Mouse (Mus musculus) hindbrain, embryonic 14.5 days (tissue): ENCODE measurements at regions not wholly inside any gene's neighbourhood (a gene's known extent, or its start where the extent isn't known, plus 50 kb on each side); places are given as distances from the start of the nearest gene placed in this dataset.

Experiments used
- ATAC-seq: fragments of 200-750 bp; cut with Nextera tagmentation; 2 replicates; pipeline ENCODE4 v1.8.0; 2017; ENCODE audit warnings: moderate number of reproducible peaks, mild to moderate bottlenecking, moderate TSS enrichment, moderate library complexity; ENCODE audit not compliant: low FRiP score
- DNase-seq: peaks from one replicate; pipeline ENCODE4 v3.0.0-alpha.2; 2015; ENCODE audit warnings: low spot score
- H3K27ac ChIP-seq: fragments of 300-500 bp; sonication (generic); 2 replicates; pipeline ENCODE4 v1.5.1; 2014; ENCODE audit warnings: mild to moderate bottlenecking, moderate library complexity
- H3K27me3 ChIP-seq: fragments of 300-500 bp; sonication (generic); 2 replicates; pipeline ENCODE4 v1.6.1; 2014; ENCODE audit warnings: mild to moderate bottlenecking, low read length, mixed read lengths; ENCODE audit not compliant: control insufficient read depth, insufficient read depth
- H3K36me3 ChIP-seq: fragments of 300-500 bp; sonication (generic); replicated peaks from 2 replicates; pipeline ENCODE4 v1.6.1; 2014; ENCODE audit not compliant: control insufficient read depth, insufficient read depth
- H3K4me1 ChIP-seq: fragments of 300-500 bp; sonication (generic); replicated peaks from 2 replicates; pipeline ENCODE4 v1.6.1; 2014; ENCODE audit warnings: antibody characterized with exemption, low read length, mixed read lengths; ENCODE audit not compliant: control insufficient read depth, insufficient read depth
- H3K4me2 ChIP-seq: fragments of 300-500 bp; sonication (generic); replicated peaks from 2 replicates; pipeline ENCODE4 v1.6.1; 2014; ENCODE audit warnings: mild to moderate bottlenecking, moderate library complexity
- H3K4me3 ChIP-seq: fragments of 300-500 bp; sonication (generic); replicated peaks from 2 replicates; pipeline ENCODE4 v1.5.1; 2014; ENCODE audit warnings: mild to moderate bottlenecking, low read length
- H3K9ac ChIP-seq: fragments of 300-500 bp; sonication (generic); 2 replicates; pipeline ENCODE4 v1.6.1; 2014
- H3K9me3 ChIP-seq: fragments of 300-500 bp; sonication (generic); 2 replicates; pipeline ENCODE4 v1.6.1; 2016; ENCODE audit warnings: low read length; ENCODE audit not compliant: control insufficient read depth
- WGBS: fragments of 180-500 bp; shearing (Covaris S2); extraction: QIAGEN DNeasy Blood & Tissue Kit; methylation state at CpG from one replicate; pipeline ENCODE4 v1.1.7; 2014; 5-methylcytosine and 5-hydroxymethylcytosine counted together

GRCm38 (mm10) chr6:51250233-51250632 lies 182.2 kb upstream of the Nfe2l3 start:
- Histone ChIP-seq H3K4me2 (no peak overlapping the region), H3K4me3 (no peak overlapping the region), H3K27me3 (no peaks in the 10 kb centered on the region), H3K9ac (no peak overlapping the region), H3K4me1 (no peaks in the 10 kb centered on the region), H3K9me3 (no peaks in the 10 kb centered on the region), H3K36me3 (no peaks in the 10 kb centered on the region), H3K27ac (no peak overlapping the region)
- ATAC-seq = no peak
- DNase-seq = no peak

GRCm38 (mm10) chr6:51251432-51251831 lies 181.0 kb upstream of the Nfe2l3 start:
- H3K4me2 ChIP-seq = no peak overlapping the region
- no peak overlapping the region for H3K4me3 ChIP-seq
- no peaks in the 10 kb centered on the region for H3K4me1 ChIP-seq
- no peaks in the 10 kb centered on the region for H3K27me3 ChIP-seq
- 96% methylated on average over 2 of the region's 2 CpGs for WGBS
- no peak overlapping the region for H3K27ac ChIP-seq
- H3K36me3 ChIP-seq = no peaks in the 10 kb centered on the region
- no peak overlapping the region for H3K9ac ChIP-seq
- DNase-seq (no peak), ATAC-seq (no peak)
- no peaks in the 10 kb centered on the region for H3K9me3 ChIP-seq

GRCm38 (mm10) chr6:51252721-51253120 lies 179.7 kb upstream of the Nfe2l3 start:
- Histone ChIP-seq H3K27me3 (no peaks in the 10 kb centered on the region), H3K9ac (no peak overlapping the region), H3K4me3 (no peak overlapping the region), H3K36me3 (no peaks in the 10 kb centered on the region), H3K9me3 (no peaks in the 10 kb centered on the region), H3K4me2 (no peak overlapping the region), H3K27ac (no peak overlapping the region), H3K4me1 (no peaks in the 10 kb centered on the region)
- ATAC-seq (no peak), DNase-seq (no peak)
- WGBS = 85% methylated on average over 3 of the region's 3 CpGs

GRCm38 (mm10) chr6:51256631-51257030 lies 175.8 kb upstream of the Nfe2l3 start:
- H3K27ac ChIP-seq = no peak overlapping the region
- no peak for DNase-seq
- no peak overlapping the region for H3K4me3 ChIP-seq
- no peak for ATAC-seq
- H3K4me1 ChIP-seq = no peaks in the 10 kb centered on the region
- H3K27me3 ChIP-seq = no peaks in the 10 kb centered on the region
- 0 out of 2 replicates have a peak, but pooled peaks cover 5% of the 10 kb centered on the region for H3K9me3 ChIP-seq
- H3K36me3 ChIP-seq = no peaks in the 10 kb centered on the region
- no peak overlapping the region for H3K9ac ChIP-seq
- 69% methylated on average over 4 of the region's 4 CpGs for WGBS
- H3K4me2 ChIP-seq = no peak overlapping the region

- Histone ChIP-seq H3K9me3 (0 out of 2 replicates have a peak, but pooled peaks cover 5% of the 10 kb centered on the region), H3K4me2 (no peak overlapping the region), H3K27ac (no peak overlapping the region), H3K36me3 (no peaks in the 10 kb centered on the region), H3K4me1 (no peaks in the 10 kb centered on the region), H3K27me3 (no peaks in the 10 kb centered on the region), H3K4me3 (no peak overlapping the region), H3K9ac (no peak overlapping the region)
- 88% methylated on average over 6 of the region's 6 CpGs for WGBS
- no peak for DNase-seq
- ATAC-seq = no peak
Measured at GRCm38 (mm10) chr6:51257524-51257923, 174.9 kb upstream of the Nfe2l3 start.

GRCm38 (mm10) chr6:51258304-51258703 lies 174.2 kb upstream of the Nfe2l3 start:
- Histone ChIP-seq H3K4me3 (no peak overlapping the region), H3K9me3 (0 out of 2 replicates have a peak, but pooled peaks cover 5% of the 10 kb centered on the region), H3K4me1 (no peaks in the 10 kb centered on the region), H3K4me2 (no peak overlapping the region), H3K27ac (no peak overlapping the region), H3K27me3 (no peaks in the 10 kb centered on the region), H3K36me3 (no peaks in the 10 kb centered on the region), H3K9ac (no peak overlapping the region)
- DNase-seq (no peak), ATAC-seq (no peak)
- 100% methylated on average over 2 of the region's 2 CpGs for WGBS

- Histone ChIP-seq H3K9ac (no peak overlapping the region), H3K27me3 (0 out of 2 replicates have a peak, but pooled peaks cover 4% of the 10 kb centered on the region), H3K4me3 (no peak overlapping the region), H3K4me1 (no peaks in the 10 kb centered on the region), H3K36me3 (no peaks in the 10 kb centered on the region), H3K27ac (no peak overlapping the region), H3K4me2 (no peak overlapping the region), H3K9me3 (0 out of 2 replicates have a peak, but pooled peaks cover 5% of the 10 kb centered on the region)
- ATAC-seq (no peak), DNase-seq (no peak)
- 86% methylated on average over 4 of the region's 4 CpGs for WGBS
Measured at GRCm38 (mm10) chr6:51263595-51263994, 168.9 kb upstream of the Nfe2l3 start.

GRCm38 (mm10) chr6:51265329-51265728 lies 167.1 kb upstream of the Nfe2l3 start:
- no peak for DNase-seq
- Histone ChIP-seq H3K27ac (no peak overlapping the region), H3K4me2 (no peak overlapping the region), H3K4me3 (no peak overlapping the region), H3K4me1 (peaks cover 7% of the 10 kb centered on the region), H3K9ac (no peak overlapping the region), H3K36me3 (no peaks in the 10 kb centered on the region), H3K9me3 (0 out of 2 replicates have a peak, but pooled peaks cover 5% of the 10 kb centered on the region), H3K27me3 (peaks cover 17% of the 10 kb centered on the region)
- ATAC-seq = no peak
- 89% methylated on average over 3 of the region's 3 CpGs for WGBS

- no peak overlapping the region for H3K4me3 ChIP-seq
- no peak overlapping the region for H3K9ac ChIP-seq
- no peak for ATAC-seq
- H3K27me3 ChIP-seq = peaks cover 20% of the 10 kb centered on the region
- DNase-seq = no peak
- 84% methylated on average over 6 of the region's 6 CpGs for WGBS
- H3K4me2 ChIP-seq = no peak overlapping the region
- H3K4me1 ChIP-seq = peaks cover 10% of the 10 kb centered on the region
- no peak overlapping the region for H3K27ac ChIP-seq
- no peaks in the 10 kb centered on the region for H3K36me3 ChIP-seq
- H3K9me3 ChIP-seq = no peaks in the 10 kb centered on the region
Measured at GRCm38 (mm10) chr6:51266721-51267120, 165.7 kb upstream of the Nfe2l3 start.

GRCm38 (mm10) chr6:51267888-51268287 lies 164.6 kb upstream of the Nfe2l3 start:
- DNase-seq (no peak), ATAC-seq (no peak)
- Histone ChIP-seq H3K4me3 (no peak overlapping the region), H3K27me3 (peaks cover 20% of the 10 kb centered on the region), H3K4me1 (peaks cover 10% of the 10 kb centered on the region), H3K36me3 (no peaks in the 10 kb centered on the region), H3K9me3 (no peaks in the 10 kb centered on the region), H3K9ac (no peak overlapping the region), H3K4me2 (no peak overlapping the region), H3K27ac (no peak overlapping the region)
- 89% methylated on average over 5 of the region's 5 CpGs for WGBS
